Mouse (Mus musculus): ENCODE data around the gene Adam10. TPM values are rescaled to one million over a fixed set of nuclear protein-coding genes. Genes with fewer than 3 reads are reported as not detected.

Adam10 gene
- total RNA-seq, 2 experiments from 2014 or later: 13.9 to 15.7 TPM

Small RNAs within 50 kb of the gene (microRNA-seq; reads per million reads assigned to microRNA genes)
- not detected for gene Gm25149

Other genes starting within 250 kb of the Adam10 start
- 10 to 100 TPM; 12.0 to 13.4 TPM for gene Rnf111, start 175.3 kb upstream of the Adam10 start, total RNA-seq (2021)
- 10 to 100 TPM; 16.8 to 19.0 TPM for gene Sltm, start 136.2 kb upstream of the Adam10 start, total RNA-seq (2021)
- gene Gm10642, start 22.7 kb upstream of the Adam10 start, total RNA-seq (2021): not detected
- gene Mindy2, start 21.8 kb upstream of the Adam10 start, total RNA-seq (2021): 10 to 100 TPM; 12.5 to 13.9 TPM

All from gastrocnemius, adult 18-20 months (tissue).